Mouse (Mus musculus) brain, embryonic 14.5 days (tissue): ENCODE measurements around the gene Flvcr1. TPM values are rescaled to one million over a fixed set of nuclear protein-coding genes. Genes with fewer than 3 reads are reported as not detected.

Experiments used
- DNase-seq: peaks from one replicate; pipeline ENCODE4 v3.0.0-alpha.2; 2011; ENCODE audit warnings: low read depth
- CTCF ChIP-seq: fragments of 200-500 bp; IDR thresholded peaks from 2 replicates; pipeline ENCODE4 v1.5.1; 2012; ENCODE audit warnings: inconsistent platforms, mild to moderate bottlenecking, moderate library complexity, borderline replicate concordance; ENCODE audit not compliant: insufficient read depth, insufficient read length; ENCODE audit errors: extremely low read depth
- POLR2A ChIP-seq: fragments of 200-500 bp; IDR thresholded peaks from 2 replicates; pipeline ENCODE4 v1.6.1; 2012; ENCODE audit warnings: mild to moderate bottlenecking, inconsistent platforms, borderline replicate concordance; ENCODE audit not compliant: poor library complexity, insufficient read depth, insufficient read length, severe bottlenecking; ENCODE audit errors: extremely low read depth
- polyA plus RNA-seq: library from polyadenylated mRNA; depleted of rRNA; stranded (reverse); fragments of >200 nt; gene quantifications from 2 replicates; pipeline ENCODE4 v1.2.3, GENCODE M21; 2012; rRNA removed

Gene Flvcr1
- polyA plus RNA-seq, result 24.6 and 25.0 TPM in 2 replicates

- TF ChIP-seq CTCF, result no peak
- TF ChIP-seq POLR2A, result peak; percentile 62
- peak; percentile 100 for DNase-seq
Measured at GRCm38 (mm10) chr1:191026021-191026713, at the start of gene Flvcr1. TSS of gene Flvcr1 (minus strand) at chr1:191026158.

- peak; percentile 84 for DNase-seq
- TF ChIP-seq POLR2A (no peak), CTCF (peak; percentile 81; the same call in 1 of the 2 replicates)
Measured at GRCm38 (mm10) chr1:191075199-191075883, 49.4 kb upstream of the Flvcr1 start.

DNA sequence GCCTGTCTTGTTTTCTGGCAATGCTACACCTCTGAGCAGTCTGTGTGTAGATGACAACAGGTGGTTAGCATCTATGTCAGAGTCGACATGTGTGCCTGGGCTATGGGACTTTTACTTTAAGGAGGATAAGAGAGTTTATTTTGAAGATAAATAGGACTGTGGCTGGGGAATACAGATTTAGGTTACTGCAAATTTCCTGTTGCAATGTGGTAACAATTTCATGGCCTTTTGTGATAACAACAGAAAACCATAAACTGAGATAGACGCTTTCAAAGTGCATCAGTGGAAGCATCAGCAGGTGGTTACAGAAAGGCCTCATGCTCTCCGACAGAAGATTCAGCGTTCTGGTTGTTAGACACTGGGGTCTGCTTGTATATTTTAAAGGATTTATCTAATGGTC is 47.5 kb upstream of the Flvcr1 start:
- TF ChIP-seq CTCF (no peak), POLR2A (no peak)
- DNase-seq, result no peak

DNA sequence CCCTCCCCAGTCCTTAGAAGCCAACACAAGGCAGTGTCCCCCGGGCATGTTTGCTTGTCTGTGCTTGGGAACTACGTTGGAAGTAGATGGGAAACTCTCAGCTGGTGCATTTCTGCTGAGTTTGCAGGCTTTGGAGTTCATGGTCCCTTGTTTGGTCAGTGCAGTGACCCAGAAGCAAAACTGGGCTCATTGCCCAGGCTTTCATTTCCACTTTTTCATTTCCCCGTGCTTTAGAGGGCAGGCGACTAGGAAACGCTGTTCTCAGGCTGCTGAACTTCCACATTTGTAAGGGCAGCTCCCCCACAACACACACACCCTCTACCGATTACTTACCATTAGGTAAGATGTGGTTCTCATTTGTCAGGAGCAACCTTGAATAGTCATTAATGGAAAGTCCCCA is 47.0 kb upstream of the Flvcr1 start:
- TF ChIP-seq POLR2A (no peak), CTCF (no peak)
- DNase-seq, result peak; percentile 31

- no peak for DNase-seq
- TF ChIP-seq POLR2A (no peak), CTCF (no peak)
Measured at GRCm38 (mm10) chr1:191072329-191072913, 46.5 kb upstream of the Flvcr1 start.

DNA sequence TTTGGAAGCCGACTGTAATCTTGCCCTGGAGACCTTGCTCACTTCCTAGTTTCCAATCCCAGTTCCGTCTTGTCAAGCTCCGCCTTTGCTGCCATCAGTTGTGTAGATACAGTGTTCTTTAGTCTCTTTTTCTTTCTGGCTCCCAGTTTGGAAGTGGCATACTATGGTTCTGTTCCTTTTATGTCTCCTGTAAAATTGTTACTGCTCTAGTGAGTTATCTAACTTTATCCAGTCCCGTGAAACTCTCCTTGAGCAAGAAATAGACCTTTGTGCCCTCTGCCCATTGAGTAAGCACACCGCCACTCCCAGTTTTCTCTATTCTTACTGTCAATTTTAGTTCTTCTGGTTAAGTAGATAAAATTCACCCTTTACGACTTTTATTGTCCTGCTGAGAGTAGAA is 45.7 kb upstream of the Flvcr1 start:
- DNase-seq, result no peak
- TF ChIP-seq POLR2A (no peak), CTCF (no peak)

DNA sequence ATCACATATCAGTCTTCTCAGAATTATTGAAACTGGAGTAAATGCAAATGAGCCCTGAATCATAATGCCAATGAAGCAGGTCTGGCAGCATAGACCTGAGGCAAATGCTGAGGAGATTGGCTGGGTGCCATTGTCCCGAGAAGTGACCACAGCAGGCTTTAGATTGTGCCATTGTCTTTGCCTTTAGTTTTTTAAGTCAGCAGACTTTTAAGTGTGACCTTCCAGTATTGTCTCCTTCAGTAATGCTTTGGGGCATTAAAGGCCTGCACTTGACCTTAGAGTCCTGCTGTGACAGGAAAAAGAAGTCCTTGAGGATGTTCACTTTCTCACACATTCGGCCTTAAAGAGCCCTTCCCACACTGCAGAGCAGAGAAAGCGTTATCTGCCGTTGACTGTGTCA is 44.3 kb upstream of the Flvcr1 start:
- DNase-seq, result no peak
- no peak for TF ChIP-seq CTCF
- TF ChIP-seq POLR2A, result no peak

DNA sequence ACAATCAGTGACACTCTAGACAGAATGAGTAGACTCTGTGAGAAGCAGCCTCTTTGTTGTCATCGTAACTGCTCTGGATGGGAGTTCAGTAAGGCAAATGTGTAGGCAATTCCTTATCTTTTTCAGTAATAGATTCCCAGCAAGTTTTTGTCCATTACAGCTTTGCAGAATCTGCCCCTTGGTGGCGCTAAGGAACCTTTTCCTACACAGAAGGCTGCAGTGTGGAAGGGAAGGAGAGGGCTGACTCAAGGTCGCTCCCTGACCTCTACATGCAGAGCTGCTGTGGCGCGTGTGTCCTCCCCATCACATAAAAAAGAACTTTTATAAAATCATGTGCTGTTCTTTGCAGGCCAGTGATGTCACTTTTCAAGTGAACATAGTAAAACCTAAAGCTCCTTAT is 42.4 kb upstream of the Flvcr1 start:
- DNase-seq, result no peak
- TF ChIP-seq POLR2A (no peak), CTCF (peak; percentile 20; the same call in 1 of the 2 replicates)

DNA sequence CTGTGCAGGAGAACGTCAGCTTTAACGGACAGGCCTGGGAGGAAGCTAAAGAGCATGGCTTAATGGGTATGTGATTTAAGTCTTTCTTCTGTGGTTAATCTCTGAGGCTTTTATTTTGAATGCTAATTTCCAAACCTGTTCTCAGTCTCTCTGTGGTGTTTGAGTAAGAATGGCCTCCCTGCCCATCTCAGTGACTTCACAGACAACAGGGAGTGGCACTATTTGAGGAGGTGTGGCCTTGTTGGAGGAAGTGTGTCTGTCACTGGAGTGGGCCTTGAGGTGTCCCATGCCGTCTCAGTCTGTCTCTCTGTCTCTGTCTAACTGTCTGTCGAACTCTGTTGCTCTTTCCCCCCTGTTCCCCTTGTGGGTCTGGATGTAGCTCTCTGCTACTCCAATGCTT is 39.2 kb upstream of the Flvcr1 start:
- DNase-seq, result no peak
- TF ChIP-seq POLR2A, result no peak
- TF ChIP-seq CTCF, result no peak

DNA sequence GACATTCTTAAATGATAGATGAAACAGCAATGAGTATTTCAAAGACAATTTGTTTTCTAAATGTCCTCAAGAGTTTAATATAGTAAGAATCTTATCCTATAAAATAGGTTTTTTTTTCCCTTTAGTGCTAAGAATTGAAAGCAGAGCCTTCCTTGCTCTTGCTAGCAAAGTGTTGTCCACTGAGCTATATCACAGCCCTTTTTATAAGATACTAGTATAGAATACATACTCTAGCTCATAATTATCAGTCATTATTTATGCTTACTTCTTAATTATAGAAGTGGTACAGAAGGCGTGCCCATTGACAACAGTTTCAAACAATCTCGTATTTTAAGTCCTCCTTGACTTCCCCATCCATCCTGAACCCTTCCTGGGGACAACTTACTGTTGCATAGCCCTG is 38.6 kb upstream of the Flvcr1 start:
- DNase-seq, result no peak
- no peak for TF ChIP-seq CTCF
- no peak for TF ChIP-seq POLR2A

DNA sequence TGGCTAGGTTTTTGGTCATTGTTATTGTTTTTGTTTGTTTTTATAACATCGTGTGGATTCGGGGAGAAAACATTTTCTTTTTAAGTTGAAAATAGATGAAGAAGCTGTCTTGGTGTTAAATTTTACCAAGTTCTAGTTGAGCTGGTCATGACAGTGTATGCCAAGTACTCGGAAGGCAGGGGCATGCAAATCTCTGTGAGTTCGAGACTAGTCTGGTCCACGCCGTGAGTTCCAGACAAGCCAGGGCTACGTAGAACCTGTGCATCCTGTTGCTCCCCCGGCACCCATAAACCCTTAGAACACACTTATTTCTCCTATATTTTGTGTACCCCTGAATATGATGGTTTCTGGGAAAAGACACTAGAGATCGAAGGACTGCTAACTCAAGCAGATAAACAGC is 37.7 kb upstream of the Flvcr1 start:
- TF ChIP-seq CTCF (no peak), POLR2A (no peak)
- DNase-seq, result no peak

- peak; percentile 96 for DNase-seq
- TF ChIP-seq POLR2A (peak; percentile 18; the same call in 1 of the 2 replicates), CTCF (no peak)
Measured at GRCm38 (mm10) chr1:191062781-191063485, 37.0 kb upstream of the Flvcr1 start, which contains the start of the genes Tatdn3 and Nsl1. TSS of gene Tatdn3 (minus strand) at chr1:191062932. TSS of gene Nsl1 (plus strand) at chr1:191063012.
